Mouse (Mus musculus): ENCODE data around the gene Far1. TPM values are rescaled to one million over a fixed set of nuclear protein-coding genes. Genes with fewer than 3 reads are reported as not detected.
A peak's percentile ranks its signal among the peaks of the same experiment; 100 is the strongest.

The Far1 gene
- total RNA-seq, 2 experiments from 2014 or later = 25.3 to 36.6 TPM

- DNase-seq = no peak
Measured at GRCm38 (mm10) chr7:113571121-113571520, 57.5 kb downstream of the Far1 start.

DNA sequence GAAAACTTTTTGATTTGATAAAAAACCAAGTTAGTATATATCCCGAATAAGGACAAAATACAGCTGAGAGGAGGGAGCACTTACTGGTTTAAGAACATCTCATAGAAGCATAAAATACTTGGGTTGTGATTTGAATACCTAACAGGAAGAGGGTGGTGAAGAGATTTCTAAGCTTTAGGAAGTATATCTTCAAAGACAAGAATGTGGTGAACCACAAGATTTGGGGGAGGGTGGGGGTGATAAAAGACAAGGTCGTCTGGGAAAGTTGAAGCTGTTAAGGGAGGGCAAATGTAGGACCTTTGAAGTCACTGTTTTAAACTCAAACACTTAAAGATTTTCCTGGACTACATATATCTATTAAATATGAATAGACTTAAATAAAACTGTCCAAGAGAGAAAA is 59.1 kb downstream of the Far1 start:
- DNase-seq = no peak

DNA sequence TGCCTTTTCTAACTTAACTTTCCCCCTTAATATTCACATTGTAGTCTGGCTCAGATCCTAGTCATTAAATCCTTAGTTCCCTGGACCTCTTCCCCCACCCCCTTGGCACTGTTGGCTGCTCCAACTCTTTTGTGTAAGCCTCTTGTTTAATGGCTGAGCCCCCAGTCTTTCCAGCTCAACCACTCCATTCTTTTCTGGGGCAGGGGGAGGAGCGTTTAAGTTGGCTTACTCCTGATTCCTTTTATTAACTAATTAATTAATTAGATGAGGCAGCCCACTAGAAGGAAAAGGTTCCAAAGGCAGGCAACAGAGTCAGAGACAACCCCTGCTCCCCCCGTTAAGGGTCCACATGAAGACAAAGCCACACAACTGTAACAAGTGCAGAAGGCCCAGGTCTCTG is 68.5 kb downstream of the Far1 start:
- DNase-seq = no peak

GRCm38 (mm10) chr7:113589211-113589610 is 75.6 kb downstream of the Far1 start:
- DNase-seq = no peak

DNA sequence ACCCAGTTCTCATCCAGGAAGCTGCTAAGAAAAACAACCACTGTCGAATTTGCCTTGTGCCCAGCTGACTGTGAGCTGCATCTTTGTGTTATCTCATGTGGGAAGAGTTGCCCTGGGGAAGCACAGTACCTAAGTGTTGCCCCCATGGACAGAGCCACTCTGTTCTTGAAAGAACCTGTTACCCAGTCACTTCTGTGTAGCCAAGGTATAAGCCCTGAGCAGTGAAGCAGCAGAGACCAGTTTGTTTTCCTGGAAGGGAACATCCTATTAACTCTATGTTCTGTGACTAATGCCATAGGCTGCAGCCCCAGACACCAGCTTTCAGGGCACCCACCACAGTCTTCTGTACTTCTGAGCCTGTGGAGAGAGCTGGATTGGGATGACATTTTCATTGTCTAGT is 76.7 kb downstream of the Far1 start:
- DNase-seq = no peak

DNA sequence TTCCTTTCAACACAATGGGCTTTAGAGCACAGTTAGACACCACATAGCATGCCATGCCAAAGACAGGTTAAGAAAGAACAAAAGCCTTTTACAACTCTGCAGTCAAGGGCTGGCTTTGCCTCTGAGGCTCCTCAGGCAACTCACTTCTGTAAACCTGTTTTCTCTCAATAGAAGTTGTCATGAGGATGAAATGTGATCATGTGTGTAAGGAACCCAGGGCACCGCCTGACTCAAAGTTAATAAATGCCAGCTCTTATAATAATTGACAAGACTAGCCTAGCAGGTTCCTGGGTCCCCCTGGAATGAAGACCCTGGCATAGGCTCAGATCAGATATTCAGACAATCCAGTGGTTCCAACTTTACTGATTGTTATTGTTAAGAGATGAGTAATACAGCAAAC is 77.5 kb downstream of the Far1 start:
- DNase-seq = no peak

- DNase-seq = no peak
Measured at GRCm38 (mm10) chr7:113591557-113592354, 78.1 kb downstream of the Far1 start.

- no peak for DNase-seq
Measured at GRCm38 (mm10) chr7:113592696-113593095, 79.1 kb downstream of the Far1 start.

GRCm38 (mm10) chr7:113594363-113594762 is 80.7 kb downstream of the Far1 start:
- DNase-seq = peak; percentile 23

GRCm38 (mm10) chr7:113597231-113597630 is 83.6 kb downstream of the Far1 start:
- DNase-seq = no peak

DNA sequence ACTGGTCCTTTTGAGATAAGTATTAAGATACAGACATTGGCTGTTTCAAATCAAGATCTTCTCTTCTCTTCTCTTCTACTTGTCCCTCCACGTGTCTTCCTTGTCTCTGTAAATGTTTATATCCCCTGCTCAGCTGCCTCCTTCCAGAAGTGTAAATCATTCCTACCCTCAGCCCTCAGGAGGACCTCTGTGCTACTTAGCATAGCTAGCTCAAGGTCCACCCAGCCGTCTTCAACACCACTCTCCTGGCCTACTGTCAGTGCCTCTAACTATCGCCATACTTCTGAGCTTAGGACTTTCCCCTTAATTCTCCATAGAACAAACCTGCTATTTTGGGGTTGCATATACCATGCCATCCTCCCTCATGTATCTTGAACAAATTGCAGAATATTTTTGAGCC is 88.2 kb downstream of the Far1 start:
- DNase-seq = no peak

GRCm38 (mm10) chr7:113607928-113608327 is 94.3 kb downstream of the Far1 start:
- no peak for DNase-seq

DNA sequence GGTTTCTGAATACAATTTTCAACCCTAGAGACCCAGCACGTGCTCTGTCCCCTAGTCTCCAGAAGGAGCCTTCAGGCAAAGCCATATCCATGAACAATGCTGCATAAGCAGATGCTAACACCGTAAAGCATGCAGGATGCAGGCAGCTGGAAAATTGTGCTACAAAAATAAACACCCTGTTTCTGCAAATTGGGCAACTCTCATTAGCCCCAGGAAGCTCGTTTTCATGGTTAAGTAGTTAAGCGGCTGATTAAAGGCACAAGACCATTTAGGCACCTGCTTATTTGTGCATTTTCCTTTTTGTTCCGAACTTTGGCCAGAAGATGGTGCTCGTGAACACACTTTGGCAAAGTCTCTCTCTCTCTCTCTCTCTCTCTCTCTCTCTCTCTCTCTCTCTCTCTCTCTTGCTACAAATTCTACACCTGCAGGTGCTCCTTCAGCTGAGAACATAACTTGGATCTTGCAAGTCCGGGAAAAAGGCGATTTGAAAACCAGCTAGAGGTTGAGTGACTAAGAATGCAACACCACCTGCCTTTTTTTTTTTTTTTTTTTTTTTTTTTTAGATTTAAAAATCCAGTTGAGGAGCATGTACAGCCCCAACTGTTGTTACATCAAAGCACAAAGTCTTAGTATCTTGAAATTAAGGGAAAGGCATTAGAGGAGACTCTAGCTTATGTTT is 95.5 kb downstream of the Far1 start:
- no peak for DNase-seq

- DNase-seq = no peak
Measured at GRCm38 (mm10) chr7:113612628-113613027, 99.0 kb downstream of the Far1 start.

GRCm38 (mm10) chr7:113614198-113614927 is 100.7 kb downstream of the Far1 start:
- DNase-seq = no peak

GRCm38 (mm10) chr7:113619166-113619565 is 105.5 kb downstream of the Far1 start:
- DNase-seq = no peak

DNA sequence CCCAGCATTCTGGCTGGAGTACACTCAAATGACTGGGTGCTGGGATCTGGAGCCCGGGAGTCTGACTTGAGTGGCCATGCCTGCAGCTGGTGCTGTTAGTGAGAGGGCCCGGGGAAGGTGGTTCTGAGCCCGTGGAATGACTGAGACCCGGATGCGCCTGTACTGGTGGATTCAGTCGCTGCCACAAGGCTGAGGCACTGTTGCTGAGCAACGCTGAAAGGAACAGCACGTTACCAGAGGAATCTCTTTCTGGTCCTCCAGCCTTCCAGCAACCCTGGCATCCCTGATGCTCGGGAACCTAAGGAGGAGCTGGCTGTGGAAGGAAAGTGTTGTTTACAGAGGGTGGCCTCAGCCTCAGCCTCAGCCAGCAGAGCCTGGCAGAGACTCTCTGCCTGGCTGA is 106.1 kb downstream of the Far1 start:
- DNase-seq = no peak

Other genes with a start within 250 kb of the Far1 start
- 10 to 100 TPM; 10.3 to 14.0 TPM for gene Btbd10, start 144.4 kb upstream of the Far1 start, total RNA-seq (2021)
- gene Pth, start 125.3 kb upstream of the Far1 start, total RNA-seq (2021) = not detected